Mouse (Mus musculus): Measurements from ENCODE around the gene Cln6.

- TF ChIP-seq CTCF (IDR thresholded peaks at IDR 0.05; ENCODE audit: low read depth) (no peak), EP300 (IDR thresholded peaks at IDR 0.05; ENCODE audit: low read depth) (no peak)
Measured at GRCm38 (mm10) chr9:62829877-62830276, 8.7 kb upstream of the Cln6 start.

Data from liver, postnatal 0 days (tissue).